Mouse (Mus musculus): ENCODE results near the gene Myo1g.

- TF ChIP-seq FLI1 (IDR thresholded peaks at IDR 0.05; ENCODE audit: low read length): no peak
- TF ChIP-seq GATA1 (IDR thresholded peaks at IDR 0.05; ENCODE audit: borderline replicate concordance, low read length): no peak
Measured at GRCm38 (mm10) chr11:6547037-6547680, 26.4 kb upstream of the Myo1g start.
